Mouse (Mus musculus): ENCODE data around the gene Usp29. TPM values are rescaled to one million over a fixed set of nuclear protein-coding genes. Genes with fewer than 3 reads are reported as not detected.
A peak's percentile ranks its signal among the peaks of the same experiment; 100 is the strongest.

Gene Usp29
- polyA plus RNA-seq, 1 experiment from 2014 or later, result 10.3 TPM

DNA sequence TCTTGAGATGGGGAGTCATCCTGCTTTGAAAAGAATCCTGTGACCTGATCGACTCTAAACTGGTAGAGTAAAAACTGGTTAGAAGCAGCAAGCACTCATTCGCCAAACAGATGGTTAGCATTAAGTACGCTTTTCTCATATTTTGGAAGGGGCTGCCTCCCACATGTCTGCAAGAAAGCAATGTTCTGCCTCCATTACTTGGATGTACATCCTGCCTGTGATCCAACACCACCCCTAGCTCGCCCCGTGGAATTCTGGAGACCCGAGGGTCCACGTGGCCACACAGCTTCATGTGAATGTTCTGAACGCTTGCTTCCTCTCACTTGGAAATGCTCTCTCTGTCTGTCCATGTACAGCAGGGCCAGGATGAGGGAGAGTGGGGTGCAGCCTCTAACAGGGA is 173.1 kb downstream of the Usp29 start:
- Histone ChIP-seq H3K4me1 (replicated peaks) (no peaks in the 10 kb centered on the region), H3K27me3 (replicated peaks) (no peaks in the 10 kb centered on the region), H3K4me2 (no peak overlapping the region), H3K9me3 (replicated peaks) (no peaks in the 10 kb centered on the region), H3K27ac (ENCODE audit: poor library complexity, severe bottlenecking) (no peak overlapping the region), H3K9ac (no peak overlapping the region), H3K36me3 (no peaks in the 10 kb centered on the region), H3K4me3 (no peak overlapping the region)
- 80% methylated on average over 8 of the region's 8 CpGs for whole genome bisulfite sequencing
- no peak for ATAC-seq (ENCODE audit: insufficient number of reproducible peaks, low FRiP score)

DNA sequence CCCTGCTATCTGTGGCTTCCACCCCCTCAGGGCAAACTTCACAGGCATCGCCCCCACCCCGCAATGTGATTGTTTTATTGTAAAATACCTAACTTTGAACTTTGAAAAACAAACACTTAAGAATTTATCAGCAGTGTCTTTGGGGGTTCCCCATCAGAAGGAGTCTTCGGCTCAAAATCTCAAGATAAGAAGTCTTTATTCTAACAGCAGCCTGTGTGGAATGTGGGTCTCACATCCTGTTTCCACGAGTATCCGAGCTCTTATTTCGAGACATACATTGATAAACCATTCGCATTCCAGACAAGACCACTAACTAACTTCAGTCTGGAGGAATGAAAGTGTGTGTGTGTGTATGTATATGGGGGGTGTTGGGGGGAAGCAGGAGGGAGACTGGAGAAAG is 180.1 kb downstream of the Usp29 start:
- no peaks in the 10 kb centered on the region for H3K27me3 ChIP-seq (replicated peaks)
- 7% methylated on average over 7 of the region's 7 CpGs for WGBS
- no peak overlapping the region for H3K9ac ChIP-seq
- H3K4me2 ChIP-seq, result peak overlapping the region; percentile 10; the same call in 1 of the 2 replicates
- ATAC-seq (ENCODE audit: insufficient number of reproducible peaks, low FRiP score), result no peak
- H3K4me3 ChIP-seq, result no peak overlapping the region
- peaks cover 44% of the 10 kb centered on the region for H3K4me1 ChIP-seq (replicated peaks)
- no peaks in the 10 kb centered on the region for H3K9me3 ChIP-seq (replicated peaks)
- peak overlapping the region; percentile 80 for H3K27ac ChIP-seq (ENCODE audit: poor library complexity, severe bottlenecking)
- no peaks in the 10 kb centered on the region for H3K36me3 ChIP-seq

DNA sequence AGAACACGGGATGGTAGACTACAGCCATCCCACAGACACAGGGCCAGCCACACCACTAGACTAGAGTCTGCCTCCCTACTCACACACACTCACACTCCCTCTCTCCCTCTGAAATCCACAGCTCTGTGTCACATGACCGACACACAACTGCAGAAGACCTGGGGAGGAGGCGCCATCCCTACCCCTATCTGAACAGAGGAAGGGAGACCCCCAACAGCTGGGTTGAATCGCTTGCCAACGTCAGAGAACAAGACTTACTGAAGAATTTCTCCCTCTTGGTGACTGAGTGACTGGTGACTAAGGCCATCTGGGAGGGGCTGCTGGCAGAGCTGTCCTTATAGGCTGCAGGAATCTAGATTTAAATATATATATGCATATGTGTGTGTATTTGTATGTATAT is 181.4 kb downstream of the Usp29 start:
- H3K4me3 ChIP-seq, result no peak overlapping the region
- peak overlapping the region; percentile 80 for H3K27ac ChIP-seq (ENCODE audit: poor library complexity, severe bottlenecking)
- H3K9me3 ChIP-seq (replicated peaks), result no peaks in the 10 kb centered on the region
- H3K9ac ChIP-seq, result no peak overlapping the region
- WGBS, result 43% methylated on average over 5 of the region's 5 CpGs
- no peaks in the 10 kb centered on the region for H3K36me3 ChIP-seq
- 0 out of 2 replicates have a peak, but pooled peaks have one; percentile 10 for ATAC-seq (ENCODE audit: insufficient number of reproducible peaks, low FRiP score)
- H3K27me3 ChIP-seq (replicated peaks), result no peaks in the 10 kb centered on the region
- H3K4me2 ChIP-seq, result no peak overlapping the region
- peaks cover 44% of the 10 kb centered on the region for H3K4me1 ChIP-seq (replicated peaks)

DNA sequence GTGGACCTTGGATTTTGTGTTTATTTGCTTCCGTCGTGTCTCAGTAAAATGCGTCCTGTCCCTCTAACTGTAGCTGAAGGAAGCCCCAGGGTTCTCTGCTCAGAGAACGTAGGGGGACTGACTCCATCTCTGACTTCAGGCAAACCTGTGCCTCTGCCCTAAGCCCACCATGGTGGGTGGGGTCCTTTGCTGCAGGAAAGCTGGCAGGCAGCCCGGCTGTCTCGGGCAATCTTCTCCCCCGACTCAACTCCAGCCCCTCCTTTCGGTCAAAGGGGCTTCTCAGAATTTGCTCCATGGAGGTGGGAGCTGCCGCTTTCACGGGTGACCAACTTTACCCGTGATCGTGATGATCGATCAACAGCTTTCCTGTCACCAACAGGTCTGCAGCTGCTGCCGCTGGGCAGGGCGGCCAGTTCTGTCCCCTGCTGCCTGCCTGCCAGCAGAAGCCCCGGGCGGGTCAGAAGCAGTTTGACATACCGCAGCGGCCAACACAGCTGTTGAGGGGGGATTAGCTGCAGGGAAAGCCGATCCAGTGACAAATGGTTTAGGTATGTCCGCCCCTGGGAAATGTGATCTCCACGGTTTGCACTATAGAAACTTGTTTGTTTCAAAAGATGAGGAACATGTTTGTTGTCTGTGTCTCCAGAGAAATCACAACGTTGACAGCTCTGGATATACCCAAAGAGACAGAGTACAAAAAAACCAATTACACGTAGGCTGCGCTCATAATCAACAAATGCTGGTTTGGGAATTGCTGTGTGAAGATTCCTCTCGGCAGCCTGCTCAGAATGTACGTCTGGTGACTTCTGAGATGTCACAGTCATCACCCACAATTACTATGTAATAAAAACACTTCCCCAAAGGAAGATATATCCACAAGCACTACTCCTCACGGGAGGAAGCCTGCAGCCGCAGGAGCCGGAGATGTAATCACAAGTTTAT is 183.3 kb downstream of the Usp29 start:
- Histone ChIP-seq H3K4me3 (peak overlapping the region; percentile 47), H3K9ac (peak overlapping the region; percentile 79), H3K4me2 (peak overlapping the region; percentile 78), H3K9me3 (replicated peaks) (no peaks in the 10 kb centered on the region), H3K36me3 (no peaks in the 10 kb centered on the region), H3K4me1 (replicated peaks) (peaks cover 58% of the 10 kb centered on the region), H3K27ac (ENCODE audit: poor library complexity, severe bottlenecking) (peak overlapping the region; percentile 90), H3K27me3 (replicated peaks) (no peaks in the 10 kb centered on the region)
- WGBS, result 10% methylated on average over 30 of the region's 30 CpGs
- peak; percentile 71 for ATAC-seq (ENCODE audit: insufficient number of reproducible peaks, low FRiP score)

DNA sequence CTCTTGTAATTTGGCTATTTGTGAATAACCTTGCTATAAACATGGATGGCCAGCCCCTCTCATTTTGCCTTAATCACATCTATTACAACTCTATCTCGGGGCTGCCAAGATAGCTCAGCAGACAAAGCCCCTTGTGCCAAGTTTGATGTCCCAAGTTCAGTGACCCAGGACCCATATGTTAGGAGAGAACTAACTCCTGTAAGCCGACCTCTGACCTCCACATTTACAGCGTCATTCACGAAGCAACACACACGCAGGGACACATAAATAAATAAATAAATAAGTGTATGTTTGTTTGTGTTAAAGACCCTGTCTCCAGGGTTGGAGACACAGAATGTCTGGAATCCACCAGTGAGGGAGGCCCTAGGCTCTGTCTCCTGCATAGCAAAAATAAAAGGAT is 186.7 kb downstream of the Usp29 start:
- WGBS, result 40% methylated on average over 5 of the region's 5 CpGs

DNA sequence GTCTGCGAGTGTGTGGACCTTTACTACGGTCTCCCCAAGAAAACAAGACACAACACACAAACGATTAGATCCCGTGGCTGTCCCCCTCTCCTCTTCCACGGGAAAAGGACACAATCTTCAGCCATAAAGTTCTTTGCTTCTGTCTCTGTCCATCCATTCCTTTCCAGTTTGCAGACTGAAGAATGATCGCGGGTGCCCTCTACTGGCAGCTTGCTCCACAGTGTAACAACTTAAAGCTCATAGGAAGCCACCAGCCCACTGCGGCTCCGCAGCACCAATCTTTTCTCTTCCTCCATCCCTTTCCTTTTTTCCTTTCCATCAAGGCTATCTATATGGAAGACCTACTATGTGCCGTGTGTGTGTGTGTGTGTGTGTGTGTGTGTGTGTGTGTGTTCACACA is 187.9 kb downstream of the Usp29 start:
- Histone ChIP-seq H3K9ac (no peak overlapping the region), H3K4me1 (replicated peaks) (peaks cover 31% of the 10 kb centered on the region), H3K27me3 (replicated peaks) (no peaks in the 10 kb centered on the region), H3K36me3 (no peaks in the 10 kb centered on the region), H3K9me3 (replicated peaks) (no peaks in the 10 kb centered on the region), H3K4me3 (no peak overlapping the region), H3K27ac (ENCODE audit: poor library complexity, severe bottlenecking) (peak overlapping the region; percentile 36; the same call in 1 of the 2 replicates), H3K4me2 (no peak overlapping the region)
- 13% methylated on average over 10 of the region's 10 CpGs for WGBS
- ATAC-seq (ENCODE audit: insufficient number of reproducible peaks, low FRiP score), result no peak

More for the DNA sequence above, 186.7 kb downstream of the Usp29 start:
- no peaks in the 10 kb centered on the region for H3K9me3 ChIP-seq (replicated peaks)
- no peak overlapping the region for H3K9ac ChIP-seq
- H3K4me1 ChIP-seq (replicated peaks), result peaks cover 39% of the 10 kb centered on the region
- no peak overlapping the region for H3K4me3 ChIP-seq
- H3K36me3 ChIP-seq, result no peaks in the 10 kb centered on the region
- H3K4me2 ChIP-seq, result no peak overlapping the region
- ATAC-seq (ENCODE audit: insufficient number of reproducible peaks, low FRiP score), result no peak
- peak overlapping the region; percentile 36; the same call in 1 of the 2 replicates for H3K27ac ChIP-seq (ENCODE audit: poor library complexity, severe bottlenecking)
- H3K27me3 ChIP-seq (replicated peaks), result no peaks in the 10 kb centered on the region

DNA sequence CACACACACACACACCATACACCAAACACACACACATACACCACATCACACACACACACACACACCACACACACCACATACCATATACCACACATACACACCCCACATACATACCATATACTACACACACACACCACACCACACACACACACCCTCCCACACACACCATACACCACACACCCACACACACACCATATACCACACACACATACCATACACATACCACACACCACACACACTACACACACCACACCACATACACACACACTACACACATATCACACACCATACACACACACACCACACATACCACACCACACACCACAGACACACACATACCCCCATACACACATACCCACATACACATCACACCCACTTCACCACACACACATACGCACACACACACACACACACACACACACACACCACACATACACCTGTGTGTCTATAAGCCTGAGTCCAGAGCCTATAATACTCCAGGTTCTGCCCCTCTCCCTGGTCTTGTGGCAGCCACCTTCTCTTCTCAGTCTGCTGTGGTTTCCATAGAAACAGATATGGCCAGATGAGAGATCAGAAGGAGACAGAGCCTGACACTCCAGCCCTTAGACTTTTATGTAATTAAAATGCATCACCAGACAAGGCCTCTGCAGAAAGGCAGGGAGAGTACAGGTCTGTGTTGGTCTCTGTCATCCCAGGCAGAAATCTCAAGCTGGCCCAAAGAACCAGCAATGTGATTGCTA is 188.9 kb downstream of the Usp29 start:
- peak; percentile 13; the same call in 1 of the 2 replicates for ATAC-seq (ENCODE audit: insufficient number of reproducible peaks, low FRiP score)

DNA sequence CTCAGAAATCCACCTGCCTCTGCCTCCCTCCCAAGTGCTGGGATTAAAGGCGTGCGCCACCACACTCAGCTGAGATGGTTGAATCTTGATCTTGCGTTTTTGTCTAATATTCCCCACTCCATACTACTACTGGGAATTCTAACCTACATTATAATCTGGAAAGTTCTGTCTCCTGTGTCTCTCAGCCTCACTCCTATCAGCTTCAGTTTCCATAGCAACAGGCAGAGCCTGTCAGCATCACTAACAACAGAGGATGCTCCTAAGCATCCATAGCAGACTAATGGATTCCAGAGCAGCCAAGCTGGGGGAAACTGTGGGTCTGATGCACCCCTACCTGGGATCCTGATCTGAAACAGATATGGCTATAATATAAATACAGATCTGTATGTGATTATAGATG is 193.1 kb downstream of the Usp29 start:
- 89% methylated on average over 3 of the region's 3 CpGs for WGBS
- ATAC-seq (ENCODE audit: insufficient number of reproducible peaks, low FRiP score), result no peak

More for the DNA sequence above, 188.9 kb downstream of the Usp29 start:
- H3K27me3 ChIP-seq (replicated peaks), result no peaks in the 10 kb centered on the region
- H3K36me3 ChIP-seq, result no peaks in the 10 kb centered on the region
- H3K27ac ChIP-seq (ENCODE audit: poor library complexity, severe bottlenecking), result no peak overlapping the region
- peaks cover 23% of the 10 kb centered on the region for H3K4me1 ChIP-seq (replicated peaks)
- 86% methylated on average over 1 of the region's 1 CpGs for WGBS
- no peak overlapping the region for H3K4me2 ChIP-seq
- no peak overlapping the region for H3K4me3 ChIP-seq
- H3K9ac ChIP-seq, result no peak overlapping the region
- no peaks in the 10 kb centered on the region for H3K9me3 ChIP-seq (replicated peaks)

DNA sequence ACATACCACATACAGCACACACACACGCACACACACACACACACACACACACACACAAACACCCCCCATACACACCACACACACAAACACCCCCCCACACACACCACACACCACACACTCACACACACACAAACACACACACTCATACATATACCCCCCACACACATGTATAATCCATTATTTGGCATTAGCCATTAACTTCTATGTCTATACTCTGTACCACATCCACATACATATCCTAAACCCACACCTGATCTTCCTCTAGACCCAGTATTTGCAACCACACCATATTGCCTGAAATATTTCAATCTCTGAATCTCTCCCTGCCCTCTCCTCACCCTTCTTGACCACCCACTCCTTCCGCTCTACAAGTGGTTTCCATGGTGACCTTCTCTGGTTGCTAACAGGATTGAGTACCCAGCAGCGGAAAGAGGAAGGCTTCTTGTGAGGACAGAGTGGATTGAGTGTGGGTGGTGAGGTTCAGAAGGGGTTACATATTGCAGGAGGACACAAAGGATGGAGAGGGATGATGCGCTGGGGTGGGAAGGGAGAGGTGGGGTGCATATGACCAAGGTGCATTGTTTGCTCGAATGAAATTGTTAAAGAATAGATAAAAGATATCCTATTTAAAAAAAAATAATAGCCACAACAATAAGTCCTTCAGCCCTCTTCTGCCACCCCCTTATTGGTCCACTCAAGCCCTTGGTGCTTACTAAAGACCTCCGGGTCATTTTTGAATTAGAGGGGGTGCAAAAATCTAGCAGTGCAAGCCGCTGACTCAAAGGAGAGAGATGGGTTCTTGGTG is 195.8 kb downstream of the Usp29 start:
- WGBS, result 63% methylated on average over 7 of the region's 7 CpGs
- no peak overlapping the region for H3K27ac ChIP-seq (ENCODE audit: poor library complexity, severe bottlenecking)
- H3K9me3 ChIP-seq (replicated peaks), result no peaks in the 10 kb centered on the region
- H3K36me3 ChIP-seq, result no peaks in the 10 kb centered on the region
- no peak overlapping the region for H3K9ac ChIP-seq
- H3K4me1 ChIP-seq (replicated peaks), result no peaks in the 10 kb centered on the region
- no peak for ATAC-seq (ENCODE audit: insufficient number of reproducible peaks, low FRiP score)
- H3K4me2 ChIP-seq, result no peak overlapping the region
- H3K4me3 ChIP-seq, result no peak overlapping the region
- no peaks in the 10 kb centered on the region for H3K27me3 ChIP-seq (replicated peaks)

More for the DNA sequence above, 193.1 kb downstream of the Usp29 start:
- H3K27ac ChIP-seq (ENCODE audit: poor library complexity, severe bottlenecking), result no peak overlapping the region
- H3K27me3 ChIP-seq (replicated peaks), result no peaks in the 10 kb centered on the region
- no peaks in the 10 kb centered on the region for H3K4me1 ChIP-seq (replicated peaks)
- H3K9me3 ChIP-seq (replicated peaks), result no peaks in the 10 kb centered on the region
- H3K4me2 ChIP-seq, result no peak overlapping the region
- H3K4me3 ChIP-seq, result no peak overlapping the region
- no peaks in the 10 kb centered on the region for H3K36me3 ChIP-seq
- H3K9ac ChIP-seq, result no peak overlapping the region

DNA sequence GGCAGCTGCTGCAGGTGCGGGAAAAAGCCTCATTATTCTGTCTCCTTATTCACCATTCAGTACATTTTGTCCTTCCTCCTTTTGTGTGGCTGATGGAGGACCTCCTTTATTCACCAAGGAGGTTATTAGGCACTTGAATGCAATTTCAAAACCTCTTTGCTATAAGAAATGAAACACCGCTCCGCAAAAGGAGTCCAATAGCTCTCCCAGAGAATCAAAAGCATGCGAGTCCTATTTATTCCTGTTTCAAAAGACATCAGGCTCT is 196.3 kb downstream of the Usp29 start:
- Histone ChIP-seq H3K9me3 (replicated peaks) (no peaks in the 10 kb centered on the region), H3K36me3 (no peaks in the 10 kb centered on the region), H3K27me3 (replicated peaks) (no peaks in the 10 kb centered on the region), H3K9ac (no peak overlapping the region), H3K4me1 (replicated peaks) (no peaks in the 10 kb centered on the region), H3K4me2 (no peak overlapping the region), H3K27ac (ENCODE audit: poor library complexity, severe bottlenecking) (no peak overlapping the region), H3K4me3 (no peak overlapping the region)
- WGBS, result 82% methylated on average over 4 of the region's 4 CpGs
- ATAC-seq (ENCODE audit: insufficient number of reproducible peaks, low FRiP score), result no peak

DNA sequence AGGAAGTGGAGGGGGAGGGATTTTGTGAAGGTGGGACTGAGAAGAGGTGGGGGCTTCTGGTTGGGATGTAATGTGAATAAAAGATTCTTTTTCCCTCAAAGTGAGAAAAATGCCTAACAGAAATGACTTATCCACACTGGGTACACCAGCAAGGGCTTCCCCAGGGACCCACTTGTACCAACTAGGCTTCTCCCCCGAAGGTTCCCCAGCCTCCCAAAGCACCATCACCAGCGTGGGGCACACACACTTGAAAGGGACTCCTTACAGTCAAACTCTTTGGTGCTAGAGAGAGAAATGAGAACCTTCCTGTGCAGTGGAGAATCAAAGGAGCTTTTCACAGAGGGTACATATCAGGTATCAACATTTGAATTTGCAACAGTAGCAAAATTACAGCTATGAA is 198.9 kb downstream of the Usp29 start:
- no peak overlapping the region for H3K4me3 ChIP-seq
- H3K27ac ChIP-seq (ENCODE audit: poor library complexity, severe bottlenecking), result no peak overlapping the region
- no peak overlapping the region for H3K9ac ChIP-seq
- no peaks in the 10 kb centered on the region for H3K36me3 ChIP-seq
- no peak for ATAC-seq (ENCODE audit: insufficient number of reproducible peaks, low FRiP score)
- H3K4me2 ChIP-seq, result no peak overlapping the region
- H3K9me3 ChIP-seq (replicated peaks), result no peaks in the 10 kb centered on the region
- no peaks in the 10 kb centered on the region for H3K27me3 ChIP-seq (replicated peaks)
- WGBS, result 69% methylated on average over 2 of the region's 2 CpGs
- H3K4me1 ChIP-seq (replicated peaks), result no peaks in the 10 kb centered on the region

All from heart, embryonic 12.5 days (tissue).